Mouse (Mus musculus): ENCODE results near the gene Map3k12.
A peak's percentile ranks its signal among the peaks of the same experiment; 100 is the strongest.

The Map3k12 gene

DNA sequence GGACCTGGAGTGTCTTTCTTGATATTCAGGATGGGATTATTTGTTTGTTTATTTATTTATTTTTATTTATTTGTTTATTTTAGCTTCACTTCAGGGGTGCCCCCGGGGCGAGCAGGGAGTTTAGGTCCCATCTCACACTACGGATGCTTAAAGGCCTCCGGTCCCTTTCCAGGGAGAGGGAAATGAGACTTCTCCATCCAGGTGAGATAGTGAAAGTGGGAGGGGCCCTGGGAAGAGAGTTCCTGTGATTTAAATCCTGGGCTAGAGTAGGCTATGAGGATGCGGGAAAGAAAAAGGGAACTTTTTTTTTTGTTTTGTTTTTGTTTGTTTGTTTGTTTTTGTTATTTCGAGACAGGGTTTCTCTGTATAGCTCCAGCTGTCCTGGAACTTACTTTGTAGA is 57.5 kb downstream of the Map3k12 start:
- DNase-seq (ENCODE audit: low spot score): no peak

DNA sequence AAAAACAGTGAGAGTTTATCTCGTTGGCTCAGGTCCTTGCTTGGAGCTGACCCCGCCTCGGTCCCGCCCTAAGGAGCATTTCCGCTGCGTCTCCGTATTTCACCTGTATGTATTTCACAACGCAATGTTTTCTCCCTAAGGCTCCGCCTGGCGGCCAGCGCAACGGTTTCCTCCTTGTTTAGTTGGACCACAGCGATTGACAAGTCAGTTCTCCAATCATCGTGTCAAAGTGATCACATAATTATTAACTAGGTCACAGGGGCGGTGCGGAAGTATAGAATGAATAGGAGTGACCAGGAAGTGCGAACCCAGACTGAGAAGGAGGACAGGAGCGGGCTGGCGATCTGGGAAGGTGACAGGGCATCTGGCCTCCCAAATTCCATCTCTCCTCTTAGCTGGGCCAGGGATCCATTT is 58.0 kb downstream of the Map3k12 start, which contains the start of gene Prr13:
TSS of gene Prr13 (plus strand) at position 125 of the 414 bp plus-strand sequence.
- DNase-seq (ENCODE audit: low spot score): peak; percentile 95

DNA sequence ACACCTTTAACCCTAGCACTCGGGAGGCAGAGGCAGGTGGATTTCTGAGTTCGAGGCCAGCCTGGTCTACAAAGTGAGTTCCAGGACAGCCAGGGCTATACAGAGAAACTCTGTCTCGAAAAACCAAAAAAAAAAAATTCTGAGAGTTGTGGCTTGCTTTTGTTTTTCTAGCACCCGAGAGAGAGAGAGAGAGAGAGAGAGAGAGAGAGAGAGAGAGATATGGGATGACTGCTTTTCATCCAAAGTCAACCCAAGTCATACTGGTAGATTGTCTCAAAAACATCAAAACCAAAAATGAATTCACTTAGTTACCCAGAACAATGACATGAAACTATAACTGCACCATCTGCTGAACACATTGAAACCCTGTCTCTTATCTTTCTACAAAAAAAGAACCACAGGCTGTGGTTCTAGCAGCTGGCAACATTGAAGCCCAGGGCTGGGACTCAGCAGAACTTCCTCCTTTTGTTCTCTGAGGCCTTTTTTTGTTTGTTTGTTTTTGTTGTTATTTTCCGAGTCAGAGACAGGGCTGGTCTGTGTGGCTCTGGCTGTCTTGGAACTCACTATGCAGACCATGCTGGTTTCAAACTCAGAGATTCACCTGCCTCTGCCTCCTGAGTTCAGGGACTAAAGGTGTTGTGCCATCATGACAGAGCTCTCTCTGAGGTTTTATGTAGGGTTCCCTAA is 58.7 kb downstream of the Map3k12 start:
- DNase-seq (ENCODE audit: low spot score): no peak

DNA sequence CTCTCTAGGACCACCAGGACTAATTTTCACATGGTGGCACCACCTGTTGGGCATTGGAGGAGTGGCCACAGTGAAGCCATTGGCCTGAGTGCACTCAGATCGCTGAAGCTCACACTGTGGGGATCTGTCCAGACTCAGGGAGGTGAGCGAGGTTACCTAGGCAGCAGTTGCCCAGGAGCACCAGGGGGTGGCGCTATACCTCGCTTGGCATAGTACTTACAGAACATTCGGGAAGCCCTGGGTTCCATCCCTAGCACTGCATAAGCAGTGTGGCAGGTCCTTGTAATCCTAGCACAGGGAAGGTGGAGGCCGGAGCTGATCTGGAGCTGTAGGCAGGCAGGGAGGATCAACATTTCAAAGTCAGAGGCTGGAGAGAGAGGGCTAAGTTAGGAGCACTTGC is 60.9 kb downstream of the Map3k12 start:
- no peak for DNase-seq (ENCODE audit: low spot score)

DNA sequence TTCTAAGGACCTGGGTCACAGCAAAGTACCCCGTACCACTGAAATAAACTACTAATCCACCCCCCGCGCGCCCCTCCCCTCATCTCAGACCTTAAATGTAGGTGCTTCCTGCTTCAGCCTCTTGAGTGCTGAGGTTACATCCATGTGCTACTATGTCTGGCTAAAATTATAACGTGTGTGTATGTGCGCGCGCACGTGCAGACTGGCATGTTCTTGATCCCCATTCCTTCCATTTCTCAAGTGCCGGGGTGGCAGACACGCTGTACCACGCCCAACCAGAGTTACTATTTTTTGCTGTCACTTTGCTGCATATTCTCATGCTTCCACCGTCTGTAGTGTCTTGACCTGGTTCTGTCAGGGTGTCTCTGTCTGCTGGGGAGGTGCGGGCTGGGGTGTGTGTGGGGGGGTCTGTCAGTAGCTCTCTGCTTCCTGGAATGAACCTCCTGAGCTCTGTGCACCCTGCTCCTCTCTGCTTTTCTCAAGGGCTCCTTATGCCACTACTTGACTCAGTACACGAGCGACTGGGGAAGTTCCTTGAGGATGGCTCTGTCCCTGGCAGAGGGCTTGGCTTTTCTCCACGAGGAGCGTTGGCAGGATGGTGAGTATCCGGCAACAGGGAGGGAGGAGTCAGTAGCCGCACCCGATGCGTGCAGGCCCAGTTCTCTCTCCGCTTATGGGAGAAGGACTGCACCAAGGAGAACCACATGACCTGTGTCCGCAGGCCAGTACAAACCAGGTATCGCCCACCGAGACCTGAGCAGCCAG is 65.0 kb downstream of the Map3k12 start:
- no peak for DNase-seq (ENCODE audit: low spot score)

DNA sequence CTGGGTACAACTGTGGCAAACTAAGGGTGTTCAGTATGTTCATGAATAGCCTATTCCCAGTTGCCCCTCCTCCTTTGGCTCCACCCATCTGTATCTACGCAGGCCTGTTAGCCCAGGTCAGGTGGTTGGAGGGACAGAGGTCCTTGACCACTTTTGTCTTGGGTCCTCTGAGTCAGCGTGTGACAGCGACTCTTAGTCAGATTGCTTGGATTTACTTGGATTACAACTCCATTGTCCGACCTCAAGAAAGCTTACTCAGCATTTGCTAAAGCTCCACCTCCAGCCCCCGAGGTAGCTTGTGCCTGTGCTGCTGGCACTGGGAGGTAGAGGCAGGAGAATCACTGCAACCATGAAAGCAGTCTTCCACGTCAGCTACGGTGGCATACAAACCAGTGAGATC is 65.9 kb downstream of the Map3k12 start:
- DNase-seq (ENCODE audit: low spot score): no peak

DNA sequence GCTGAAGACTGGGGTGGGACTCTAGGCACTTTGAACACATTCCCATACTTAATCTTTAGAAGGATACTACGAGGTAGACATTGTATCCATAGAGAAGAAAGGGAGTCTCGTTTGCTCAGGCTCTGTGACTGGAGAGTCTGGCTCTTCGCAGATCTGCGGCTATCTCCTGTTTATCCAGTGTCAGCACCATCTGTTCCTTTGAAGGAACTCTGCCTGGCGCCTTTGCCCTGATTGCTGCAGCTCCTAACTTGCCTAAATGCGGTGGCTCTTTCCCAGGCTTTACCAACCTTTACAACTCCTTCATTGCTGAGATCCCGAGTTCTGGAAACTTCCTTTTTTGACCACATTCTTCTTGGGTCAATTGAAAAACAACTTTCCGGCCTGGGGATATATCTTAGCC is 67.5 kb downstream of the Map3k12 start:
- no peak for DNase-seq (ENCODE audit: low spot score)

Measured in layer of hippocampus, adult 11-12 months (tissue).